Mouse (Mus musculus) small intestine, adult 2 months (tissue): ENCODE measurements around the gene Tlx2. TPM values are rescaled to one million over a fixed set of nuclear protein-coding genes. Genes with fewer than 3 reads are reported as not detected.

Source experiments
- H3K27ac ChIP-seq: fragments of 200-500 bp; 2 replicates; pipeline ENCODE4 v1.5.1; 2012; ENCODE audit warnings: low read depth, low read length, control low read depth, inconsistent platforms; ENCODE audit not compliant: insufficient read depth
- H3K27me3 ChIP-seq: fragments of 200-500 bp; 2 replicates; pipeline ENCODE4 v1.6.1; 2012; ENCODE audit warnings: mild to moderate bottlenecking, moderate library complexity, low read length, inconsistent platforms; ENCODE audit not compliant: control insufficient read depth, insufficient read depth
- H3K36me3 ChIP-seq: fragments of 200-500 bp; 2 replicates; pipeline ENCODE4 v1.6.1; 2012; ENCODE audit warnings: mild to moderate bottlenecking, low read length, control low read depth, inconsistent platforms; ENCODE audit not compliant: control insufficient read depth, insufficient read depth
- H3K4me1 ChIP-seq: fragments of 200-500 bp; 2 replicates; pipeline ENCODE4 v1.6.1; 2012; ENCODE audit warnings: low read length, inconsistent platforms, mixed read lengths; ENCODE audit not compliant: control insufficient read depth, insufficient read depth, insufficient read length
- H3K4me3 ChIP-seq: fragments of 200-500 bp; 2 replicates; pipeline ENCODE4 v1.5.1; 2012; ENCODE audit warnings: low read depth, mild to moderate bottlenecking, control low read depth, inconsistent platforms, low read length, moderate library complexity
- CTCF ChIP-seq: fragments of 200-500 bp; IDR thresholded peaks from 2 replicates; pipeline ENCODE4 v1.5.1; 2012; ENCODE audit warnings: low read depth, mild to moderate bottlenecking, control low read depth, inconsistent platforms, low read length, moderate library complexity, mixed read lengths; ENCODE audit not compliant: insufficient replicate concordance, insufficient read length; ENCODE audit errors: extremely low read depth
- POLR2A ChIP-seq: fragments of 200-500 bp; IDR thresholded peaks from 2 replicates; pipeline ENCODE4 v1.6.1; 2012; ENCODE audit warnings: low read depth, mild to moderate bottlenecking, control low read depth, inconsistent platforms, low read length, moderate library complexity
- WGBS: fragments of 180-500 bp; shearing (Covaris S2); methylation state at CpG from one replicate; pipeline ENCODE4 v1.1.7; 2018; 5-methylcytosine and 5-hydroxymethylcytosine counted together
- polyA plus RNA-seq: library from polyadenylated mRNA; depleted of rRNA; stranded (reverse); fragments of >200 nt; gene quantifications from 2 replicates; pipeline ENCODE4 v1.2.3, GENCODE M21; 2012

Gene Tlx2
- polyA plus RNA-seq, 1 experiment: 4.9 TPM

GRCm38 (mm10) chr6:83115682-83116372 is 45.7 kb upstream of the Tlx2 start:
- H3K27me3 ChIP-seq: no peaks in the 10 kb centered on the region
- H3K27ac ChIP-seq: peak overlapping the region; percentile 30; the same call in 1 of the 2 replicates
- WGBS: under 1% methylated on average over 40 of the region's 48 CpGs
- peak overlapping the region; percentile 75 for H3K4me3 ChIP-seq
- TF ChIP-seq CTCF (no peak), POLR2A (no peak)
- H3K36me3 ChIP-seq: peaks cover 6% of the 10 kb centered on the region
- H3K4me1 ChIP-seq: peaks cover 17% of the 10 kb centered on the region

GRCm38 (mm10) chr6:83115011-83115671 is 45.0 kb upstream of the Tlx2 start, which contains the start of gene Mogs:
Gene Mogs, plus strand, starts transcription at chr6:83115496.
- TF ChIP-seq POLR2A (peak; percentile 95), CTCF (0 out of 2 replicates have a peak, but pooled peaks have one; percentile 32)
- Histone ChIP-seq H3K4me1 (peaks cover 14% of the 10 kb centered on the region), H3K27me3 (no peaks in the 10 kb centered on the region), H3K4me3 (peak within 1 kb of the TSS; percentile 75), H3K27ac (peak within 1 kb of the TSS; percentile 96), H3K36me3 (peaks cover 7% of the 10 kb centered on the region)
- 1% methylated on average over 54 of the region's 58 CpGs for WGBS

- H3K4me1 ChIP-seq: peaks cover 15% of the 10 kb centered on the region
- WGBS: 86% methylated on average over 4 of the region's 4 CpGs
These were observed 41.5 kb upstream of the Tlx2 start for GRCm38 (mm10) chr6:83111510-83112136.

GRCm38 (mm10) chr6:83108762-83109668 is 38.9 kb upstream of the Tlx2 start, which contains the start of gene Mrpl53:
Gene Mrpl53, plus strand, starts transcription at chr6:83109040.
- Histone ChIP-seq H3K4me1 (peaks cover 7% of the 10 kb centered on the region), H3K27me3 (no peaks in the 10 kb centered on the region), H3K4me3 (peak within 1 kb of the TSS; percentile 99), H3K27ac (peak within 1 kb of the TSS; percentile 86), H3K36me3 (peaks cover 6% of the 10 kb centered on the region; the same call in 1 of the 2 replicates)
- no peak for TF ChIP-seq CTCF
- peak; percentile 86 for TF ChIP-seq POLR2A
- WGBS: under 1% methylated on average over 76 of the region's 76 CpGs

More at GRCm38 (mm10) chr6:83111510-83112136, 41.5 kb upstream of the Tlx2 start:
- H3K36me3 ChIP-seq: peaks cover 4% of the 10 kb centered on the region; the same call in 1 of the 2 replicates
- TF ChIP-seq POLR2A (no peak), CTCF (no peak)
- H3K27ac ChIP-seq: no peak overlapping the region
- no peaks in the 10 kb centered on the region for H3K27me3 ChIP-seq
- H3K4me3 ChIP-seq: no peak overlapping the region

- H3K27me3 ChIP-seq: no peaks in the 10 kb centered on the region
- no peak overlapping the region for H3K27ac ChIP-seq
- H3K4me1 ChIP-seq: peaks cover 14% of the 10 kb centered on the region
- 40% methylated on average over 13 of the region's 13 CpGs for WGBS
- peaks cover 6% of the 10 kb centered on the region; the same call in 1 of the 2 replicates for H3K36me3 ChIP-seq
- TF ChIP-seq POLR2A (no peak; the same call in 1 of the 2 replicates), CTCF (peak; percentile 75)
- no peak overlapping the region for H3K4me3 ChIP-seq
These were observed 37.7 kb upstream of the Tlx2 start for GRCm38 (mm10) chr6:83107566-83108400.
